Mouse (Mus musculus) Patski (cell line): ENCODE data around the gene Tmub2. TPM values are rescaled to one million over a fixed set of nuclear protein-coding genes. Genes with fewer than 3 reads are reported as not detected.

Experiments
- ATAC-seq: fragments of 100-300 bp; one replicate; pipeline ENCODE4 v1.8.0; 2021
- CTCF ChIA-PET: fragments of 350-600 bp; sonication (Branson Sonifier 250); formaldehyde crosslinking; loops from one replicate; lab custom pipeline; 2022; ENCODE audit warnings: inconsistent platforms; lab: Charles Lee
- POLR2A ChIA-PET: fragments of 350-600 bp; sonication (Branson Sonifier 250); formaldehyde crosslinking; loops from one replicate; lab custom pipeline; 2022; ENCODE audit warnings: antibody characterized with exemption, inconsistent platforms; lab: Charles Lee
- DNase-seq: peaks from one replicate; pipeline ENCODE4 v3.0.0-alpha.2; 2011; ENCODE audit warnings: low read depth, low spot score
- H3K27me3 ChIP-seq: fragments of 371-371 bp; one replicate; pipeline ENCODE4 v1.5.1; 2021
- CTCF ChIP-seq: fragments of 100-300 bp; IDR thresholded peaks from one replicate; pipeline ENCODE4 v1.5.1; 2021
- in situ Hi-C: fragments of 300-500 bp; cut with MboI; formaldehyde crosslinking; loops from 3 replicates; pipeline ENCODE4 v1.11.1; 2018; ENCODE audit warnings: low pct_unique_long_range_greater_than_20kb, mixed read lengths
- polyA plus RNA-seq: library from polyadenylated mRNA; unstranded; gene quantifications from one replicate; pipeline ENCODE4 v1.2.3, GENCODE M21; 2021

The Tmub2 gene
- polyA plus RNA-seq, 1 experiment from 2014 or later: 60.5 TPM

GRCm38 (mm10) chr11:102248630-102249230, 36.0 kb upstream of the Tmub2 start, which contains the start of gene BC030867:
Gene BC030867 (plus strand): TSS chr11:102248882.
- in situ Hi-C loops: no loop called here
- CTCF ChIA-PET: interaction anchor here (0.7 to 3.1 kb wide), 11 partner anchors 9 to 197 kb away, joined by 3 to 15 read pairs (median 4); partner anchors contain the start of gene Hdac5
- ATAC-seq (no peak), DNase-seq (peak; percentile 66)
- POLR2A ChIA-PET: interaction anchor here (0.5 to 0.7 kb wide), 2 partner anchors 87 to 187 kb away, joined by 3 to 5 read pairs; no protein-coding TSS in a partner anchor
- no peaks in the 10 kb centered on the region for H3K27me3 ChIP-seq
- peak; percentile 90 for TF ChIP-seq CTCF

- no peaks in the 10 kb centered on the region for H3K27me3 ChIP-seq
- no peak for DNase-seq
- POLR2A ChIA-PET: no interaction called here
- TF ChIP-seq CTCF: no peak
- CTCF ChIA-PET: interaction anchor here (1.2 to 3.1 kb wide), 5 partner anchors 10 to 29 kb away, joined by 3 to 15 read pairs (median 4); partner anchors contain the start of gene Hdac5
- no peak for ATAC-seq
- in situ Hi-C loops: no loop called here
Measured at GRCm38 (mm10) chr11:102249351-102250090, 35.2 kb upstream of the Tmub2 start.

- H3K27me3 ChIP-seq: no peaks in the 10 kb centered on the region
- peak; percentile 58 for TF ChIP-seq CTCF
- DNase-seq (no peak), ATAC-seq (no peak)
- in situ Hi-C loops: no loop called here
- ChIA-PET POLR2A (no interaction called here), CTCF (interaction anchor here (1.1 to 3.2 kb wide), 4 partner anchors 9 to 28 kb away, joined by 3 to 10 read pairs (median 4); partner anchors contain the start of genes BC030867 and Hdac5)
Measured at GRCm38 (mm10) chr11:102257514-102257913, 27.2 kb upstream of the Tmub2 start.

GRCm38 (mm10) chr11:102258095-102258494, 26.6 kb upstream of the Tmub2 start:
- TF ChIP-seq CTCF: no peak
- in situ Hi-C loops: no loop called here
- H3K27me3 ChIP-seq: no peaks in the 10 kb centered on the region
- no peak for ATAC-seq
- DNase-seq: no peak
- CTCF ChIA-PET: interaction anchor here (1.1 to 3.2 kb wide), 3 partner anchors 9 to 18 kb away, joined by 4 to 10 read pairs (median 4); partner anchors contain the start of gene BC030867
- POLR2A ChIA-PET: interaction anchor here (0.6 kb wide), 1 partner anchor 202 kb away, joined by 4 read pairs; no protein-coding TSS in a partner anchor

GRCm38 (mm10) chr11:102258521-102258920, 26.2 kb upstream of the Tmub2 start:
- no peaks in the 10 kb centered on the region for H3K27me3 ChIP-seq
- POLR2A ChIA-PET: interaction anchor here (0.6 kb wide), 1 partner anchor 203 kb away, joined by 4 read pairs; no protein-coding TSS in a partner anchor
- in situ Hi-C loops: no loop called here
- no peak for ATAC-seq
- CTCF ChIA-PET: no interaction called here
- peak; percentile 66 for TF ChIP-seq CTCF
- no peak for DNase-seq

GRCm38 (mm10) chr11:102263211-102263610, 21.5 kb upstream of the Tmub2 start:
- H3K27me3 ChIP-seq: no peaks in the 10 kb centered on the region
- no peak for TF ChIP-seq CTCF
- ATAC-seq: no peak
- in situ Hi-C loops: no loop called here
- POLR2A ChIA-PET: no interaction called here
- no peak for DNase-seq
- CTCF ChIA-PET: no interaction called here

- ATAC-seq: no peak
- ChIA-PET POLR2A (no interaction called here), CTCF (interaction anchor here (2.5 to 3.8 kb wide), 2 partner anchors 9 to 18 kb away, joined by 10 to 15 read pairs; partner anchors contain the start of gene BC030867)
- in situ Hi-C loops: no loop called here
- TF ChIP-seq CTCF: no peak
- DNase-seq: no peak
- no peaks in the 10 kb centered on the region for H3K27me3 ChIP-seq
Measured at GRCm38 (mm10) chr11:102265816-102266215, 18.9 kb upstream of the Tmub2 start.

- no peak for DNase-seq
- no peaks in the 10 kb centered on the region for H3K27me3 ChIP-seq
- in situ Hi-C loops: no loop called here
- no peak for TF ChIP-seq CTCF
- no peak for ATAC-seq
- ChIA-PET POLR2A (interaction anchor here (0.6 to 1.3 kb wide), 3 partner anchors 13 to 391 kb away, joined by 4 to 8 read pairs (median 7); no protein-coding TSS in a partner anchor), CTCF (interaction anchor here (1.4 to 3.8 kb wide), 6 partner anchors 9 to 198 kb away, joined by 3 to 15 read pairs (median 5); partner anchors contain the start of genes BC030867 and Hdac5)
Measured at GRCm38 (mm10) chr11:102266631-102267355, 17.9 kb upstream of the Tmub2 start.

GRCm38 (mm10) chr11:102267480-102267879, 17.3 kb upstream of the Tmub2 start:
- H3K27me3 ChIP-seq: peaks cover 1% of the 10 kb centered on the region
- ATAC-seq: no peak

More at GRCm38 (mm10) chr11:102267480-102267879, 17.3 kb upstream of the Tmub2 start:
- no peak for TF ChIP-seq CTCF
- POLR2A ChIA-PET: interaction anchor here (0.6 to 1.3 kb wide), 3 partner anchors 12 to 390 kb away, joined by 4 to 8 read pairs (median 7); no protein-coding TSS in a partner anchor
- CTCF ChIA-PET: interaction anchor here (1.4 to 3.8 kb wide), 6 partner anchors 8 to 198 kb away, joined by 3 to 15 read pairs (median 5); partner anchors contain the start of genes BC030867 and Hdac5
- no peak for DNase-seq
- in situ Hi-C loops: no loop called here
